11 mouse cellular contexts compared by ENCODE assay signal in the genomic region with DNA sequence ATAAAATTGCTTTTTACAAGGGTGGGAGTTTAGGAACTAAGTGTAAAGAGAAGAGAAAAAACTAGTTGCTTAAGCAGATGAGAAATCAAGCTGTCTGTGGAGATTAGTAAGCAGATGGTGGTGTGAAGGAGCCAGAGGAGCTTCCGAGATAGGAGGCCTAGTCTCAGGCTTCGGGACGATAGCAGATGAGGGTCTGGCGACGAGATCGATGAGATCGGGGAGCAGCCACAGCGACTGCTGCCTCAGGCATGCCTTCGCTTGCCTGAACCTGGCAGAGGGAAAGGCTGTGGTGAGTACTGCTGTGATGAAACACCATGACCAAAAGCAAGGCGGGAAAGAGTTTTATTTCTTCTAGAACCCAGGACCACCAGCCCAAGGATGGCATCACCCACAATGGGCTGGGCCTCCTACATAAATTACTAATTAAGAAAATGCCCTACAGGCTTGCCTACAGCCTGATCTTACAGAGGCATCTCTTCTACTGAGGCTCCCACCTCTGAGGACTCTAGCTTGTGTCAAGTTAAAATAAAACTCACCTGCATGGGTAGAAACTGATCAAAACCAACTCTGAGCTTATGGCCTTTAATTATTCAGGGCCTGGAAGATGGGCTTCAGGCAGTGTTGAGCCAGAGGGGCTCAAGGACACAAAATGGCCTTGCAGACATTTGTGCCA. TPM values are rescaled to one million over a fixed set of nuclear protein-coding genes. Genes with fewer than 3 reads are reported as not detected.
DNase-seq lines count a peak whose midpoint lies in the region; ATAC-seq lines count a peak whose summit lies in the region.
"Had no signal": no experiment of that assay in that cellular context is flagged by ENCODE, and none has a peak within 500 bp of the region (broad histone marks: within the 10 kb centered on the region; RNA-seq: fewer than 3 reads in every experiment).

No protein-coding gene starts in this region.

- H3K9me3 ChIP-seq in midbrain, embryonic 14.5 days (ENCODE audit: control insufficient read depth, low read length): no peaks in the 10 kb centered on the region
- H3K9me3 ChIP-seq in midbrain, embryonic 15.5 days: no peaks in the 10 kb centered on the region
- H3K9me3 ChIP-seq: megakaryocyte, embryonic 14.5 days had no signal

- no peak overlapping the region for H3K4me2 ChIP-seq in midbrain, embryonic 14.5 days (ENCODE audit: low read length)
- no peak overlapping the region for H3K4me2 ChIP-seq in midbrain, embryonic 15.5 days

- 49% methylated on average over 10 of the region's 10 CpGs for WGBS in midbrain, embryonic 14.5 days
- WGBS in midbrain, embryonic 15.5 days: 49% methylated on average over 10 of the region's 10 CpGs

- peak; percentile 80 for DNase-seq in embryo, embryonic 10 days (ENCODE audit: low spot score)
- DNase-seq in embryo, embryonic 9.5 days (ENCODE audit: extremely low spot score): no peak
- DNase-seq in midbrain, embryonic 14.5 days: peak; percentile 61
- peak; percentile 52 for DNase-seq in forelimb bud, embryonic 11.5 days (ENCODE audit: low read depth, low spot score)
- DNase-seq in retina, embryonic 14.5 days (ENCODE audit: low spot score): peak; percentile 62
- no peak for DNase-seq in adrenal gland, adult 2 months
- DNase-seq in kidney, postnatal 25 days: no peak
- DNase-seq: adrenal gland, postnatal 36 days had no signal

- ATAC-seq in midbrain, embryonic 14.5 days (ENCODE audit: low FRiP score, low TSS enrichment): no peak
- ATAC-seq in midbrain, embryonic 15.5 days (replicated peaks): no peak

- H3K36me3 ChIP-seq in midbrain, embryonic 14.5 days (ENCODE audit: control insufficient read depth, insufficient read depth, low read length): no peaks in the 10 kb centered on the region
- no peaks in the 10 kb centered on the region for H3K36me3 ChIP-seq in midbrain, embryonic 15.5 days (replicated peaks)

- no peaks in the 10 kb centered on the region for H3K4me1 ChIP-seq in midbrain, embryonic 14.5 days (ENCODE audit: control insufficient read depth, insufficient read depth, low read length)
- no peaks in the 10 kb centered on the region for H3K4me1 ChIP-seq in midbrain, embryonic 15.5 days

- H3K27me3 ChIP-seq in midbrain, embryonic 14.5 days (ENCODE audit: control insufficient read depth, insufficient read depth, low read length): no peaks in the 10 kb centered on the region
- no peaks in the 10 kb centered on the region for H3K27me3 ChIP-seq in midbrain, embryonic 15.5 days (replicated peaks)
- H3K27me3 ChIP-seq: megakaryocyte, embryonic 14.5 days had no signal

- no peak overlapping the region for H3K27ac ChIP-seq in midbrain, embryonic 14.5 days (replicated peaks; ENCODE audit: low read depth, low read length)
- H3K27ac ChIP-seq in midbrain, embryonic 15.5 days: no peak overlapping the region

- 0 out of 2 replicates have a peak overlapping the region, but pooled peaks have one; percentile 16 for H3K9ac ChIP-seq in midbrain, embryonic 14.5 days (replicated peaks; ENCODE audit: low read length)
- no peak overlapping the region for H3K9ac ChIP-seq in midbrain, embryonic 15.5 days

- no peak overlapping the region for H3K4me3 ChIP-seq in midbrain, embryonic 14.5 days (replicated peaks; ENCODE audit: low read depth, low read length)
- H3K4me3 ChIP-seq in midbrain, embryonic 15.5 days: no peak overlapping the region
- H3K4me3 ChIP-seq: megakaryocyte, embryonic 14.5 days had no signal

RNA-seq across cellular contexts. Expression of gene Hist2h4, which starts 8.3 kb away (rescaled TPM):
- polyA plus RNA-seq in midbrain, embryonic 14.5 days (2014; fragmentation: Nextera tagmentation; extraction: Ambion mirVana): 5.2 TPM in 2 replicates
- 5.6 and 6.1 TPM in 2 replicates for polyA plus RNA-seq in midbrain, embryonic 15.5 days (2015; fragmentation: Nextera tagmentation; extraction: Ambion mirVana)
- total RNA-seq in adrenal gland, adult 2 months (2021): 10 to 100 TPM; 15.2 to 26.7 TPM
- 2.7 and 2.8 TPM in 2 replicates for polyA plus RNA-seq in adrenal gland, adult 2 months (2012; rRNA removed)

RNA-seq across cellular contexts. Expression of gene Hist2h3c1, which starts 8.3 kb away (rescaled TPM):
- 1.0 TPM in 1 of 2 replicates, not detected in the other for polyA plus RNA-seq in midbrain, embryonic 14.5 days (2014; fragmentation: Nextera tagmentation; extraction: Ambion mirVana)
- 0.11 TPM in 1 of 2 replicates, not detected in the other for polyA plus RNA-seq in midbrain, embryonic 15.5 days (2015; fragmentation: Nextera tagmentation; extraction: Ambion mirVana)
- total RNA-seq in adrenal gland, adult 2 months (2021): 1 to 10 TPM in 1 of 2 experiments, not detected in 1; 2.0 TPM
- not detected in 2 replicates for polyA plus RNA-seq in adrenal gland, adult 2 months (2012; rRNA removed)
- total RNA-seq: adrenal gland, postnatal 36 days had no signal
- polyA plus RNA-seq: spleen, adult 2 months had no signal

RNA-seq across cellular contexts. Expression of gene Hist2h2aa1, which starts 9.5 kb away (rescaled TPM):
- polyA plus RNA-seq in midbrain, embryonic 14.5 days (2014; fragmentation: Nextera tagmentation; extraction: Ambion mirVana): 24.7 and 32.0 TPM in 2 replicates
- polyA plus RNA-seq in midbrain, embryonic 15.5 days (2015; fragmentation: Nextera tagmentation; extraction: Ambion mirVana): 14.4 and 19.2 TPM in 2 replicates
- 10 to 100 TPM in 1 of 2 experiments, not detected in 1; 21.4 TPM for total RNA-seq in adrenal gland, adult 2 months (2021)
- 503 and 643 TPM in 2 replicates for polyA plus RNA-seq in adrenal gland, adult 2 months (2012; rRNA removed)

RNA-seq across cellular contexts. Expression of gene Hist2h3b, which starts 13.6 kb away (rescaled TPM):
- 19.3 and 20.1 TPM in 2 replicates for polyA plus RNA-seq in midbrain, embryonic 14.5 days (2014; fragmentation: Nextera tagmentation; extraction: Ambion mirVana)
- 12.8 and 13.1 TPM in 2 replicates for polyA plus RNA-seq in midbrain, embryonic 15.5 days (2015; fragmentation: Nextera tagmentation; extraction: Ambion mirVana)
- total RNA-seq in adrenal gland, adult 2 months (2021): 10 to 100 TPM; 50.8 to 65.4 TPM
- polyA plus RNA-seq in adrenal gland, adult 2 months (2012; rRNA removed): 30.9 and 38.0 TPM in 2 replicates

RNA-seq across cellular contexts. Expression of gene Hist2h2bb, which starts 14.7 kb away (rescaled TPM):
- 4.9 and 5.4 TPM in 2 replicates for polyA plus RNA-seq in midbrain, embryonic 14.5 days (2014; fragmentation: Nextera tagmentation; extraction: Ambion mirVana)
- polyA plus RNA-seq in midbrain, embryonic 15.5 days (2015; fragmentation: Nextera tagmentation; extraction: Ambion mirVana): 1.9 and 2.6 TPM in 2 replicates
- total RNA-seq in adrenal gland, adult 2 months (2021): 10 to 100 TPM; 61.7 to 85.5 TPM
- polyA plus RNA-seq in adrenal gland, adult 2 months (2012; rRNA removed): 0.93 TPM in 1 of 2 replicates, not detected in the other

Comparison
In these comparisons a context has a peak if more than half of its experiments do, and no peak if none do; other contexts are left out.
1. DNase-seq: peak in embryo, embryonic 10 days (single experiment), midbrain, embryonic 14.5 days (single experiment), forelimb bud, embryonic 11.5 days (single experiment) and retina, embryonic 14.5 days (single experiment); none in embryo, embryonic 9.5 days (single experiment), adrenal gland, adult 2 months (single experiment) and kidney, postnatal 25 days (0 of 2).
2. RNA of gene Hist2h2aa1, which starts 9.5 kb away (polyA plus RNA-seq): 503 to 643 TPM in adrenal gland, adult 2 months; 24.7 to 32.0 TPM in midbrain, embryonic 14.5 days and 14.4 to 19.2 TPM in midbrain, embryonic 15.5 days; every median in the first group is over 10 times any median in the second.